8 mouse cellular contexts compared by ENCODE assay signal in the genomic region with DNA sequence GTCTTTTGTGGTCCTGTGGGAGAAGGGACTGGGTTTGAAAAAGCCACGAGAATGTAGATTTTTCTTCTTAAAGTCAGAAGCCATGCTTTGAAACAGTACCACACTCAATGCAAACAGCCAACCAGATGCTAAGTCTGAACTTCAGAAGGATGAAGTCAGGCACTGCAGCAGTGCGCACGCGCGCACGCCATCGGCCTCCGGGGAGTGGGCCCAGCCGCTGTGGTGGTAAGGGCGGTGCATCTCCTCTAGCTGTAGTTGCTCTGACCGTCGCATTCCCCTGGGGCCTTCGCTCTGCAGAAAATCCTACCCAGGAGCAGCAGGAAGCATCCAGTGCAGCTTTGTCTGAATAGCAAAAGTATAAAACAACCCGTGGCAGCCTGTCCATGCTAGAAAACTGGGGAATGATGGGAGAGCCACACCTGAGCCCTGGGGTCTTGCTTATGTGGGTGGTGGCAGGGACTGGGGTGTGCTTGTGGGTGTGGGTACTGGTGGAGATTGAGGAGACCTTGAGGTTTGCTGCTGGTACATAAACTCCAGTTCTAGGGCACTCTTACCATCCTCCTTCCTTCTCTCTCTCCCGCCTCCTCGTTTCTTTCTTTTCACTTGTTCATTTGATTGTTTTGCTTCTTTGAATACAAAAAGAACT. TPM values are rescaled to one million over a fixed set of nuclear protein-coding genes. Genes with fewer than 3 reads are reported as not detected.
DNase-seq lines count a peak whose midpoint lies in the region; ATAC-seq and TF ChIP-seq lines count a peak whose summit lies in the region.
"Had no signal": no experiment of that assay in that cellular context is flagged by ENCODE, and none has a peak within 500 bp of the region (broad histone marks: within the 10 kb centered on the region; RNA-seq: fewer than 3 reads in every experiment).

No protein-coding gene starts in this region.

- DNase-seq in lung, postnatal 36 days = no peak
- peak; percentile 76 for DNase-seq in forebrain, embryonic 11.5 days (ENCODE audit: low spot score)
- peak; percentile 49 for DNase-seq in limb, embryonic 14.5 days (ENCODE audit: low spot score)
- DNase-seq in lung, adult 18-20 months = no peak
- no peak for DNase-seq in gastrocnemius, adult 8-10 months (ENCODE audit: low spot score in 2 of 2)

- H3K27me3 ChIP-seq in lung, embryonic 15.5 days = no peaks in the 10 kb centered on the region
- no peaks in the 10 kb centered on the region for H3K27me3 ChIP-seq in forebrain, embryonic 11.5 days (ENCODE audit: control insufficient read depth, insufficient read depth, low read length)
- no peaks in the 10 kb centered on the region for H3K27me3 ChIP-seq in limb, embryonic 14.5 days (ENCODE audit: control insufficient read depth, insufficient read depth, low read length)
- H3K27me3 ChIP-seq in stomach, embryonic 15.5 days (replicated peaks) = no peaks in the 10 kb centered on the region
- H3K27me3 ChIP-seq: liver, embryonic 15.5 days had no signal

- H3K4me3 ChIP-seq in lung, embryonic 15.5 days = no peak overlapping the region
- no peak overlapping the region for H3K4me3 ChIP-seq in forebrain, embryonic 11.5 days (ENCODE audit: low read depth, low read length)
- no peak overlapping the region; the same call in 1 of the 2 replicates for H3K4me3 ChIP-seq in limb, embryonic 14.5 days (replicated peaks; ENCODE audit: low read length)
- H3K4me3 ChIP-seq in stomach, embryonic 15.5 days (replicated peaks) = no peak overlapping the region
- H3K4me3 ChIP-seq: liver, embryonic 15.5 days had no signal

- peak; percentile 49 for ATAC-seq in lung, embryonic 15.5 days (ENCODE audit: borderline replicate concordance, extremely low read depth, low FRiP score, low TSS enrichment)
- peak; percentile 77 for ATAC-seq in forebrain, embryonic 11.5 days (replicated peaks; ENCODE audit: low FRiP score)
- peak; percentile 67; the same call in 1 of the 2 replicates for ATAC-seq in limb, embryonic 14.5 days (ENCODE audit: low FRiP score, low read depth)
- ATAC-seq in stomach, embryonic 15.5 days (ENCODE audit: insufficient read depth, low FRiP score, low read depth) = 0 out of 2 replicates have a peak, but pooled peaks have one; percentile 43

- no peaks in the 10 kb centered on the region for H3K36me3 ChIP-seq in lung, embryonic 15.5 days
- H3K36me3 ChIP-seq in forebrain, embryonic 11.5 days (ENCODE audit: control insufficient read depth, insufficient read depth, low read length) = no peaks in the 10 kb centered on the region
- no peaks in the 10 kb centered on the region for H3K36me3 ChIP-seq in limb, embryonic 14.5 days (ENCODE audit: control insufficient read depth, insufficient read depth, low read length)
- no peaks in the 10 kb centered on the region for H3K36me3 ChIP-seq in stomach, embryonic 15.5 days
- H3K36me3 ChIP-seq: liver, embryonic 15.5 days had no signal

- no peaks in the 10 kb centered on the region for H3K9me3 ChIP-seq in lung, embryonic 15.5 days
- H3K9me3 ChIP-seq in forebrain, embryonic 11.5 days (ENCODE audit: control insufficient read depth, low read length) = no peaks in the 10 kb centered on the region
- H3K9me3 ChIP-seq in limb, embryonic 14.5 days (ENCODE audit: control insufficient read depth, low read length) = no peaks in the 10 kb centered on the region
- H3K9me3 ChIP-seq in stomach, embryonic 15.5 days = no peaks in the 10 kb centered on the region
- H3K9me3 ChIP-seq: liver, embryonic 15.5 days had no signal

- 34% methylated on average over 16 of the region's 16 CpGs for WGBS in lung, embryonic 15.5 days
- 26% methylated on average over 16 of the region's 16 CpGs for WGBS in forebrain, embryonic 11.5 days
- WGBS in limb, embryonic 14.5 days = 31% methylated on average over 16 of the region's 16 CpGs
- WGBS in stomach, embryonic 15.5 days = 40% methylated on average over 16 of the region's 16 CpGs

- H3K4me1 ChIP-seq in lung, embryonic 15.5 days = no peaks in the 10 kb centered on the region
- H3K4me1 ChIP-seq in forebrain, embryonic 11.5 days (replicated peaks; ENCODE audit: control insufficient read depth, insufficient read depth, low read length) = 0 out of 2 replicates have a peak, but pooled peaks cover 1% of the 10 kb centered on the region
- no peaks in the 10 kb centered on the region for H3K4me1 ChIP-seq in limb, embryonic 14.5 days (ENCODE audit: control insufficient read depth, insufficient read depth, low read length)
- no peaks in the 10 kb centered on the region for H3K4me1 ChIP-seq in stomach, embryonic 15.5 days
- H3K4me1 ChIP-seq: liver, embryonic 15.5 days had no signal

- no peak overlapping the region for H3K9ac ChIP-seq in lung, embryonic 15.5 days
- H3K9ac ChIP-seq in forebrain, embryonic 11.5 days (ENCODE audit: low read length) = peak overlapping the region; percentile 32
- H3K9ac ChIP-seq in limb, embryonic 14.5 days (ENCODE audit: low read depth, low read length, severe bottlenecking) = peak overlapping the region; percentile 48
- no peak overlapping the region for H3K9ac ChIP-seq in stomach, embryonic 15.5 days
- H3K9ac ChIP-seq: liver, embryonic 15.5 days had no signal

- no peak for TF ChIP-seq POLR2A in limb, embryonic 14.5 days (IDR thresholded peaks at IDR 0.05; ENCODE audit: borderline replicate concordance, extremely low read depth, insufficient read depth, insufficient read length)

- H3K27ac ChIP-seq in lung, embryonic 15.5 days = no peak overlapping the region
- no peak overlapping the region for H3K27ac ChIP-seq in forebrain, embryonic 11.5 days (ENCODE audit: low read depth, low read length)
- no peak overlapping the region for H3K27ac ChIP-seq in limb, embryonic 14.5 days (replicated peaks; ENCODE audit: low read depth, low read length)
- H3K27ac ChIP-seq in stomach, embryonic 15.5 days = no peak overlapping the region
- H3K27ac ChIP-seq: liver, embryonic 15.5 days had no signal

- no peak overlapping the region for H3K4me2 ChIP-seq in lung, embryonic 15.5 days
- peak overlapping the region; percentile 24; the same call in 1 of the 2 replicates for H3K4me2 ChIP-seq in forebrain, embryonic 11.5 days (ENCODE audit: low read depth, low read length, severe bottlenecking)
- H3K4me2 ChIP-seq in limb, embryonic 14.5 days (replicated peaks; ENCODE audit: low read depth, low read length, severe bottlenecking) = peak overlapping the region; percentile 37
- H3K4me2 ChIP-seq in stomach, embryonic 15.5 days = peak overlapping the region; percentile 13; the same call in 1 of the 2 replicates
- H3K4me2 ChIP-seq: liver, embryonic 15.5 days had no signal

RNA-seq across cellular contexts. Expression of a gene that starts 56.6 kb away (rescaled TPM):
- polyA plus RNA-seq in lung, embryonic 15.5 days (2015; fragmentation: Nextera tagmentation; extraction: Ambion mirVana) = 0.62 and 0.93 TPM in 2 replicates
- 11.3 and 13.5 TPM in 2 replicates for polyA plus RNA-seq in forebrain, embryonic 11.5 days (2014; fragmentation: Nextera tagmentation; extraction: Ambion mirVana)
- 0.48 and 0.56 TPM in 2 replicates for polyA plus RNA-seq in limb, embryonic 14.5 days (2012; rRNA removed)
- polyA plus RNA-seq in limb, embryonic 14.5 days (2014; fragmentation: Nextera tagmentation; extraction: Ambion mirVana) = 0.46 and 0.55 TPM in 2 replicates
- 2.3 and 2.8 TPM in 2 replicates for polyA plus RNA-seq in stomach, embryonic 15.5 days (2015; fragmentation: Nextera tagmentation; extraction: Ambion mirVana)
- under 1 TPM in 2 of 4 experiments, not detected in 2; 0.24 to 0.31 TPM for total RNA-seq in gastrocnemius, adult 8-10 months (2022)

Comparison
In these comparisons a context has a peak if more than half of its experiments do, and no peak if none do; other contexts are left out.
1. H3K9ac ChIP-seq: peak in forebrain, embryonic 11.5 days (single experiment) and limb, embryonic 14.5 days (single experiment); none in lung, embryonic 15.5 days (single experiment) and stomach, embryonic 15.5 days (single experiment).
2. DNase-seq: peak in forebrain, embryonic 11.5 days (single experiment) and limb, embryonic 14.5 days (single experiment); none in lung, postnatal 36 days (single experiment), lung, adult 18-20 months (0 of 2) and gastrocnemius, adult 8-10 months (0 of 2).
3. Peak in every context shown above with its lines, with median percentiles within 50 percentile points of each other: ATAC-seq.